Mouse (Mus musculus) CH12F3 (cell line): ENCODE measurements around the gene Fzr1.

ENCODE experiments used
- in situ Hi-C: fragments of 300-500 bp; cut with MboI; formaldehyde crosslinking; loops from 2 replicates; pipeline ENCODE4 v1.14.3; 2020; ENCODE audit warnings: low sequenced_read_pairs

Gene Fzr1

DNA sequence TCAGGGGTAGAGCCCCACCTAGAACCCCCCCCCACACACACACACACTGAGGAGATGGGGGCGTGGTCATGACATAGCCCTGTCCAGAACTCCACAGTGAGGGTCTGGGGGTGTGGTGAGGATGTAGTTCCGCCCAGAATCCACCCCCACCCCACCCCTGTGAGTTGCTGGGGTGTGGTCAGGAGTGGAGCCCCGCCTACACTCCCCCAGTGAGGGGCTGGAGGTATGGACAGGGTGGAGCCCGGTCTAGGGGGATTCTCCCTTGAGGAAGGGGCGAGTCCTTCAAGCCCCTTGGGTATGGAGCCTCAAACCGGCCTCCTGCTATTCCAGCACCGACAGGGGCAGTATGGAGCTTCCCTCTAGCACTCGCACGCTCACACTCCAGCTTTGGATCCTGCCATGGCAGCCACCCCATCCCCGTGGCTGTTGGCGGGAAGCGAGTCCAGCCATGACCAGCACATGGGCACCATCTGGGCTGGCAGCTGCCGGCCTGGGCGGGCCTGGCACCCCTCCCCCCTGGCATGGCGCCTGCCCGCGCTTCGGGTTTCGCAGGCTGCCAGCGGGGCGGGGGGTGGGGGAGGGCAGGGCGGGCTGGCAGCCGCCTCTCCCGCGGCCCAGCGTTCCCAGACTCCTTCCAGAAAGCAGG, 38.4 kb upstream of the Fzr1 start:
- in situ Hi-C loops, result no loop called here

DNA sequence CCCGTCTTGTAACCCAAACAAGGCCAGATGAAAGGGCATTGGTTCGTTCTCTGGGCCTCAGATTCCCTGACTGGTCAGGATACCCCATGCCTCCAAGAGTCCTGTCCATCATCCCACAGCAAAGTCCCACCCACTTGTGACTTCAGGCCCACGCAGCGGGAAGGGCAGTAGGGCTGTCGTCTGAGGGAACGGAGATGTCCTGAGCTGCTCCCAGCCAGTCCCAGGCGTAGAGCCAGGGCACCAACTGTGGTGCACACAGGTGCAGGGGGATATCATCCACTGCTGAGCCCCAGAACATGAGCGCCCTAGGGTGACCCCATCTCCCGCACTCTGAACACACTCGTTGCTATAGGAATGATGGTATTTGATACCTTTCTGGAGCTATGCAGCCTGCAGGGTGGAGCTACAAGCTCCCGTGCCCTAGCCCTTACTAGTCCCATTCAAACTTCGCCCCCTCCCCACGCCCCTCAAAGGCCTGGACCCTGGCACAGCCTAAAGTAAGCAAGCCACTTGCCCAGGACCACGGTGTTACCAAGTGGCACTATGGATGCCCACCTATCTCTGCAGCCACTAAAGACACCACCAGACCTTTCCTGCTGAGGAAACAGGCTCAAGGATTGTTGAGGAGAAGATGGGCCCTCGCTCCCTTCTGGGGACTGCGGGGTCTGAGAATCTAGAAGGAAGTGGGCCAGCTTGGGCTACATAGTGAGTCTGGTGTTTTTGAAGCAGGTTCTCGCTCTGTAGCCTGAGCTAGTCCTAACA, 37.4 kb upstream of the Fzr1 start:
- in situ Hi-C loops, result no loop called here

DNA sequence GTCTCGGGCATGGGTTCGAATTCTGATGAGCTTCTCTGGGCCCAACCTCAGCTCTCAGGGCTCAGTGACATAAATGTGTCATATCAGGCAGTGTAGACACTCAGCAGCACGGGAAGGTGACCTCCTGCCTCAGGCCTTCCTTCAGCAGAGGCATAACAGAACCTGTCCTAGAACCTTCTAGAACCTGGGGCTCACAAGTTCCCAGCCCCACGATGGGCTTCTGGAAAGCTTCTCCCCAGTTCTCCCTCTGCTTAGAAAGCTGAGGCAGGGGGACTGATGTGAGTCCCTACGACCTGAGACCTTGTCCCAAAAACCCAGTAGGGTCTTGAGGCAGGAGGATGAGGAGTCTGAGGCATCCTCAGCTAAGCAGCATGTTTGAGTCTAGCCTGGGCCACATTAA, 36.8 kb upstream of the Fzr1 start:
- in situ Hi-C loops, result no loop called here

DNA sequence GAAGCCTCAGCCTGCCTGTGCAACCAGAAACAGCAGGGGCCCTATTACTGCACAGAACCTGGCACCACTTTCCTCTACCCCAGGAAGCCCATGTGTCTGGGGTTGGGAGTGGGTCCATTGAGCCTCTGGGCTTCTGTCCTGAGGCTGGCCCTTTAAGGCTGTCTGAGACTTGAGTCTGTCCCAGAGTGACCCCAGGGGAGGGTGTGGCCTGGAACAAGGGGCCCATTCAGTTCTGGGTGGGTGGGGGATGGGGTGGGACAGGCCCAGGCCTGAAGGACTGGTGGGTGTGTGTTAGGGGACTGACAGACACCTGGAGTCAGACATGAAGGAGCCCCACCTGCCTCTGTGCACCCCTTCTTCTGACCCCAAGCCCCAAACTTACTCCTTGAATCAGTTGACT, 36.4 kb upstream of the Fzr1 start:
- in situ Hi-C loops, result no loop called here

DNA sequence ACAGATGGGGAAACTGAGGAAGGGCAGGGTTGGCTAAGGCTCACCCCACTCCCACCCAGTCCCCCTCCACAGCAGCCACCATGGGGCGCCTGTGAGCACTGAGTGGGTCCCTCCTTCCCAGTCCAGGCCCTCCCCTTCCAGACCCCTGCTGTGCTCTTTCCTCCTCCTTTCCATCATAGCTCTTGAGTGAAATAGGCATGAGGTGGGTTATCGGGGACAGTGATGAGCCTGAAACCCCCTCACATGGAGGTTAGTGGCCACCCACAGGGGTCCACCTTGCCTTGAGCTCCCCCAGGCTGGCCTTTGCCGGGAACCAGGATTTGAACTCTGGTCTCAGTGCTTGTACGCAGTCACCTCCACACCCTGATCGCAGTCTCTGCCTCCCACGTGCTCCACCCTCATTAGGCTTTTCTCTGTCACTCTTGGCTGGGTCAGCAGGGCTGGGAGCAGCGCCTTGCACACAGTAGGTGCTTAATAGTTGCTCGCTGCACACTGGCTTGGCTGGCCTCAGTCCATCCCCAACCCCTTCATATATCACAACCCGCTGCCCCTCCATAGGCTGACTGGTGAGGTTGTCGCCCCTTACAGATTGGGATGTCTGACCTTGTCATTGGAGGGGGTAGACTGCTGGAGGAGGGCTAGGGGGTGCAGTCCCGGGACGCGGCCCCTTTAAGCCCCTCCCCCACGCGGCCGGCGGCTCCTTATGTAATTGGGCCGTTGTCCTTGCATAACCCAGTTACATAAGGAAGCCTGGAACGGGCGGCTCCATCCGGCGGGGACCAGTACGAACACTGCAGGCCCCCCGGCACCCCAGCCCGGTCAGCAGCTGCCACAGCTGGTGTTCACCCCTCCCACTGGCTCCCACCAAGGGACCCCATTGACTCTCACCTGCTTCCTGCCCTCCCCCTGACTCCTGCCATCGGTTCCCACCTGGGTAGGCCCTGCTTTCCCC, 35.3 kb upstream of the Fzr1 start:
- in situ Hi-C loops, result no loop called here

DNA sequence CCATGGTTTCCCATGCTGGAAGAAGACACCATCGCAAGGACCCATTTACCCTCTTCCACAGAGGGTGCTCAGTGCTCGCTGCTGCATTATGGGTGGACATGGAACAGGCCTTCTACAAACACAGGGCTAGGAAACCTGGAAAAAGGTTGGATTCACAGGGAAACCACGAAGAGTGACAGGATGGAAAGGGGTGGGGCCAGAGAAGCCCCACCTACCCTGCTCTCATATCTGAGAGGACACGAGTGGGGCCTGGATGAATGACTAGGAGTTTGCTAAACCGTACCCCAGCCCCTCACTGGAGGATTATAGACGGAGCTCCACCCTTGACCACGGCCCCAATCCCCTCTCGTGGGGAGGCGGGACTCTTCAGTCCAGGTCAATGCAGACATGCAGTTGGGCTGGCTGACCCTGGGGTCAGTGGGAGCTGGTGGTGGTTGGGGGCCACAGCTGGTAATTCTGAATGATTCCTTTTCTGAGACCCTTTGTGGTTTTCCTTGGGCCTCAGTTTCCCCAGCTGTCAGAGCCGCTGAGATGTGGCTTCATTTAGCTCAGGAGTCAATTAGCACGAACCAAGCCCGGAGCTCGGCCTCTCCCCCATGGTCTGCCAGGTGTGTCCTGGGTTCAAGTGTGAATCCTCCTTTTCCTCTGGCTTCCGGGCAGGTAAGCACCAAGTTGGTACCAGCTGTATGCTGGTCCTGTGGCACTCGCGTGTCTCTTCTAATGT, 34.4 kb upstream of the Fzr1 start:
- in situ Hi-C loops, result no loop called here

DNA sequence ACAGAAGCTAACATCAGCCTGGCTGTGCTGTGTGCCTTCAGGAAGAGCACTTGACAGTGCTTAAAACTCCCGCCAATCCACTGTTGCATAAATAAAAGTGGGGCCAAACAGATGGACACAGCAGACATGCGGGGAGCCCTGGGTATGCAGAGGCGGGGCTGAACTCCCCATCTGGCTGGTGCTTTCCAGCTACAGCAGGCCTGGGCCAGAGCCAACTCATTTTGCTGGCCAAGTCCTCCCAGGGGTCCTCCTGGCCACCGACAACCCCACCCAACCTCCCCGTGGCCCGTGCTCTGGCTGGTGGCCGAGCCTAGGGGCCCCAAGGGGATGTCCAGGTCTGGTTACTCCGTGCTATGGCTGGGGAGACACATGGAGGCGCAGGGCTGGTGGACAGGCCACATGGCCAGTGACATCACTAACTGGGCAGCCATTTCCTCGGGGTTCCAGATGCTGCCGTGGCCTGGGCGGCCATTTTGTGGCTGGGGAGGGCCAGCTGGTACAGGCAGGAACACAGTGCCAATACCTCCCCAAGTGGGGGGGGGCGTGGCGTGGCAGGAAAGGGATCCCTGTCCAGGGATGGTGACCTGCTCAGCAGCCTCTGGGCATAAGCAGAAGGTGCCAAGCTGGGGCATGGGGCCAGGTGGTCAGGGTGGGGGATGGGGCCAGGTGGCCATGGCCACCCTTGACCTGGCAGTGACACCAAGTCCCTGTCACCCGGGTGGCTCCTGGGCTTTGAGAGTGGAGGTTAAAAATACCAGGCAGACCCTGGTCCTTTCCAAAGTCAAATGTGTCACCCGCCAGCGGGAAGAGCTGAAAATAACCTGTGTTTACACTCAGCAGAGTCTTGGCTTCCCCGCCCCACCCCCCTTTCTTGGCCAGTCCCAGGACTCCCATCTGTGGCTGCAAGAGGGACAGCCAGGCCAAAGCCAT, 33.4 kb upstream of the Fzr1 start:
- in situ Hi-C loops, result no loop called here

DNA sequence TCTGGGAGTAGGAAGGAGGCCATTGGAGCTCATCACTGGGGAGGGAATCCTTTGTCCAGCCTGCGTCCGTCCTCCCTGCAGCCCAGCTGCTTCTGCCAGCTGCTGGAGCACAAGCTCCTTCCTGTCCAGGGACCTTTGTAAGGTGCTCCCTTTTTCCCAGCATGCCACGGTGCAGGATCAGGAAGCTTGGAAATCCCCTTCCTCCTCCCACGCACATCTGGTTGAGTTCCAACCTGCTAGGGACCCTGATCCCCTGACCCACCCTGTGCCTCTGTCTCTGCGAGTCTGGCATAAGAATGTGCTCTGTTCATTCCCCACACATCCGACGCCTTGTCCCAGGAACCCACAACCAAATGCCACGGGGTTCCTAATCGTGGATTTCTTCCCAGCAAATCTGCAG, 32.7 kb upstream of the Fzr1 start:
- in situ Hi-C loops, result no loop called here

DNA sequence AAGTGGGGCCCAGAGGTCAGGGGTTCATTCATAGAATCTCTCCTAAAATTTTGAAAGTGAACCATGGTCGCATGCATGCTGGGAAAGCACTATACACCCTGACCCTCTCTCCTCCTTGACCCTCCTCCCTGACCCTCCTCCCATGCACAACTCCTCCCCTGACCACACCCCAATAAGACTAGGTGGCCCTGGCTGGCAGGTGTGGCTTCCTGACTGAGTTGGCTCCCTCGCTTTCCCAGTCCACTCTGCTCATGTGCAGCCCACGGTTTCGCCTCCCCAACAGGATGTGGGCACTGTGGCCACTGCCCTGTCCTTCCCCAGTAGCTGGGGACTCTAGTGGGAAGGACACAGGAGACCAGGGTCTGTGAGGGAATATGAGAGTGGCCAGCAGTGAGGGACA, 32.0 kb upstream of the Fzr1 start:
- in situ Hi-C loops, result no loop called here

DNA sequence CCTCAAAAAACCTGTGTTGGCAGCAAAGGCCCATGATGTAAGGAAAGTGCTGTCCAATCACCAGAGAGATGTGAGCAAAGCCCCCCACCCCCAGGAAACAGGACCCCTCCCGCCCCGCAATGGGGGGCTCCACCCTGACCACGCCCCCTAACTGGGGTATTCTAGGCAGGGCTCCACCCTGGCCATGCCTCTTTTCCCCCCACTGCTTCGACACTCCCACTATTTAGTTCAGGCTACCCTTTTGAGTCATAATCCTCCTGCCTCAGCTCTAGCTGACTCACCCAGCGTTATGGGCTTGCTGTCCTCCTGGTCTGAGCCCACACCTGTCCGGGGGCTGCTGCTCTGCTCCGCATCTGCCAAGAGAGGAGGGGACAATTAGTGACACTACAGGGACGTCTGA, 31.0 kb upstream of the Fzr1 start:
- in situ Hi-C loops, result no loop called here

DNA sequence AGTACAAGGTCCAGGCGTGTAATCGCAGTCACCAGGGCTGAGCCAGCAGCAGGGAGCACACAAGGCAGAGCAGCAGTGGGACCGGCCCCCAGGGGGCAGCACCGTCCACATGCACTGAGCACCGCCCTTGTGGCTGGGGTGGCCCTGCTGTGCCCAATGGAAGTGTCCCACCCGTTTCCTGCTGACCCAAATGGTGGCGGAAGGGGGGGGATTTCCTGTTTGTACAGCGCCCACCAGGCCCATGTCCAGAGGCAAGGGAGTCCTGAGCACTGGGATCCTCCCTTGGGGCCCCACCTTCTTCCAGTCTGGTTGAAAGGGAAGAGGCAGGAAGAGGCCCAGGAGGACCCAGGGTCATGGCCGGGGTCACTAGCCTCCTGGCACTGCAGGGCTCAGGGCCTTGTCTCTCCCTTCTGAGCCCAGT, 30.6 kb upstream of the Fzr1 start:
- in situ Hi-C loops, result no loop called here

DNA sequence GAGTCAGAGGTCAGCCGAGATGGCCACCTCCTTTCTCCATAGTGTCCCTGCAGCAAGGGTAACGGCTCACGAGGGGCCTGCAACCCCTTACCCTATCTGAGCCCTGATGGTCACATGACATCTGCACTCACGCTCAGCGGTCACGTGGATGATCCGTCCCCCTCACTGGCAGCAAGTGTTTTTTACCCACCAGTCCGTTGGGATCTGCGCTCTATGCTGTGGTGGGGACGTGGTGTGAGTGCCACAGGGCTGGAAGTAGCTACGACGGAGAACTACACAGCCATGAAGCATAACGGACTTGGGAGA, 30.1 kb upstream of the Fzr1 start:
- in situ Hi-C loops, result no loop called here

DNA sequence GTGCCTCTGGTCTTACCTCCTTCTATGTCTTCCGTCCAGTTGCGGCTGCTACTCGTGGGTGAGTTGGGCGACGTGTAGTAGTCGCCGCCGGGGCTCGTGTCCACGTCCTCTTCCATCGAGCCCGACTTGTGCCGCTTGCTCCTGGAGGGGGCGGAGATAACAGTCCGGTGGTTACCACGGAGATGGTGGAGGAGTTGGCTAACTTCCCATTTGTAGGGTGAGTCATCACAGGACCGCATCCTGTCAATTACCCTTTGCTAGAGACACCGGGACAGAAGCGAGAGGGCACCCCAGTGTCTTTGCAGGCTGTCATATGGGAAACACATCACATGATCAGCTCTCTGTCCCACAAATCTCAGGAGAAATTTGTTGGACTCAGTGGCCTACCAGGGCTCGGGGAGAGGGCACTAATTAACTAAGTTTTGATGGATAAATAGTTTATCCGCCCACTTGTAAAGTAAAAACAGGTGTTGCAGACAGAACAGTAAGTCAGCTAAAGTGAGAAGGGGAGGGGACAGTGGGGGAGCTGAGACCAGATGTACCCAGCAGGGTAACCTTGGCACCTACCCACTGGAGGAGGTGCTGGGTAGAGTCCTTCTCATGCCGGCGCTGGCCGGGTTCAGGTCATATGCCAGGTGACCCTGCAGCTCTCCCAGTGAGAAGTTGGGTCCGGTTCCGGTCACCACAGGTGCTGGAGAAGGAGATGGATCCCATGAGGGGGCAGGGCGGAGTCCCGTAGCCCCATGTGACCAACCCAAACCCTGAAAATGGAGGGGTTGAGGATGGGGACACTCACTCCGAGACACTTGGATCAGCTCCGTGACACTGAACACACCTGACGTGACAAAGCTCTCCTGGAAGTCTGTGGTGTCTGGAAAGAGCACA, 29.5 kb upstream of the Fzr1 start:
- in situ Hi-C loops, result no loop called here

DNA sequence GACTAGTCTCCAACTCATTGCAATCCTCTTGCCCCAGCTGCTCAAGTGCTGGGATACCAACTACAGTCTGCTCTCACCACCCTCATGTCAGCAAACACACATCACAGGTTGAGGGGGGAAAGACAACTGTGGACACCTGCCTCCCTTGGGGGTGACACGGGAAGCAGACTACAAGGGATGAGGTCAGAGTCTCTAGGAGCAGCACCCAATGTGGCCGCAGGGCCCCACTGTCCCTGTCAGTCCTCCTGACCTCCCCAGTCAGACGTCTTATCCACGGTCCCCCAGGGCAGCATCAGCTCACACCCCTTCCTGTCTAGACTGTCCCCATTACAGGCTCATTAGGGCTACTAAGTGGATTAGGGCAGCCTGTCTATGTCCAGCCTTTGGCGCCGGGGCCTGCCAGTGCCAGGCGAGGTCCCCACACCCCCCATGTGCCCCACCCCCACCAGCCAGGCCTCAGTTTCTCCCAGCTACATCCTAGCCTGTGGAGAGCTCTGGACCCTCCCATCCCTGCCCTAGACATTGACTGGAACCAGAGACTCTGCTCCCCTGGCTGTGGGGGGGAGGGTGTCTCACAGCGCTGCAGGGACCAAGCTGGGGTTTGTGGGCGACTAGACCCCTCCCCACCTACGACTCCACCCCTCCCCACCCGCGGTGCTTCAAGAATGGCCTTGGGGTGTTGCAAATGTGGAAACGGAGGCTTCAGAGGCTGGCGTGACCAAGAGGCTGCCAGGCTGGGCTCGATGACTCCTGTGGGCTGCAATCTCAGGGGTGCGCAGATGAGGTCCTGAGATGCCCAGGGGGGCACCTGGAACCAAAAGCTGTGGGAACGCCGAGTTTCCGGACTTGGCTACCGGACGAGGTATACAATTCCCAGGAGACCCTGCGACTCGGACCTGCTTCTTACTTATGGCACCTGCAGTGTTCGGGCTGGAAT, 28.5 kb upstream of the Fzr1 start:
- in situ Hi-C loops, result no loop called here

DNA sequence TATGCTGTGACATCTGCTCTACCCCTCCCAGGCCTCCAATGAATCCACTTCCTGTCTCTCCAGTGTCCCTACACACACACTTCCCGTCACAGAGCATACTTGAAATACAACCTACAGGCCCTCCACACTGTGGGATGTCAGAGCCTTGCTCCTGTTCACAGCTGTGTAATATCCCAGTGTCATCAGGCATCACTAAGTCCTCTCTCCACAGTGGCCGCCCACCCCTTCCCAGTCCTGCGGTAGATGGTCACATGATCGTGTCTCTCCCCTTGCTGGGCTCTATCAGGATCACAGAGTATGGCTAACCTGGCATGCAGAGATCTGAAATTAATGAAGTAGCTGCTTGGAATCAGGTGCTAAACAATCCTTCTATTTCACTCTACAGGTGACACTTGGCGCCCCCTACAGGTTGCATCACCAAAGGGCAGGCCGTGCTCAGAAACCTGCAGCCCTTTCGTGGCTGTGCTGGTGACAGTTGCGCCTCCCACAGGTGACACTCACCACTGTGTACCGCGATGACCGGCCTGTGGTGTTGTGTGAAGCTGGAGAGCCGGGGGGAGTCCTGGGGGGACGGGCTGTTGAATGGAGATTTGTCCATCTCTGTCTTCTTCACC, 27.4 kb upstream of the Fzr1 start:
- in situ Hi-C loops, result no loop called here

DNA sequence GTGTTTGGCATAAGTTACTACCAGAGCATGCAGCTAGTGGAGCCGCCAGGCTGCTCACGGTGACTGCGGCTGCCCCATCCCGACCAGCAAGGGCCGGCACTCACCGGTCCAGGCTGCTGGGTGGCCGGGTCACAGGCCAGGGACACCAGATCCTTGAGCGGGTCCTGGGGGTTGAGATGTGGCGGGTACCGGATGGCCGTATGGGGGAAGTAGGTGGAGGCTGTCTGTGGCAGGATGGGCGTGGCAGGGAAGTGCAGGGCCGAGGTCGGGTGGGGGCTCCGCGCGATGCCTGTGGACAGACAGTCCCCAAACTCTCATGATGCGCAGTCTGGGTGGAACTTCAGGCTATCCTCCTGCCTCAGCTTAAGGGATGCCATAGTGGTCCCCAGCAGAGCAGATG, 26.4 kb upstream of the Fzr1 start:
- in situ Hi-C loops, result no loop called here

DNA sequence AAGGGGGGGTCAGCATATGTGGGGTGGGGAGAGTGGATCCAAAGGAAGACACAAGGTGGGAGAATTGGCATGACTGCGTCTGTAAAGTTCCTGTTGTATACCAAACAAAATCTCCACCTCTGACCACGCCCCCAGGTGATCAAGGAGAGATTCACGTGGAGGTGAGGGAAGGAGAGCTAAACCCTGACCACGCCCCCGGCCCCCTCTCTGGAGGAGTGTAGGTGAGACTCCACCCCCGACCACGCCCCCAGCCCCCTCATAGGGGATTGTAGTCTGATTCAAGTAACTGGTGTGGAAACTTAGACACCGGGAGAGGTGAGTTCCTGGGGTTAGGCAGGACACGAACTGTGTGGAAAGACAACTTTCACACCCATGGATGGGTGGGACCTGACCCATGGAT, 25.8 kb upstream of the Fzr1 start:
- in situ Hi-C loops, result no loop called here

DNA sequence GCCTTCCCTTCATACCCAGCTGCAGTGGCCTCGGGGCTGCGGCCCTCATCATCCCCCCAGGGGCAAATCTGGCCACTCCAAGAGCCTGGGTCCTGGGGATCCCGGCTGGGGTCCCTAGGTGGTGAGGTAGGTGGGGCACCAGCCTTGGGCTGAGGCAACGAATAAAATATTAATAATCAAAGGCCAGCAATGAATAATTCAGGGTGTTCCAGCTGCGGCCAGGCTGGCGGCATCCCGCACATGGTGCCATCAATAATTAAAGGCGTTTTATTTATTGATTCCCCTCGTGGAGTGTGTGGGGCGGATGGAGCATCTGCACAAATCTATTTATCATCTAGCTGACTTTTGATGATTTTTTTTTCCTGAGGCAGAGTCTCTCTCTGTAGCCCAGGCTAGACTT, 25.2 kb upstream of the Fzr1 start:
- in situ Hi-C loops, result no loop called here
